8 mouse cellular contexts compared by ENCODE assay signal in genomic region chr2:165883846-165884576, GRCm38 (mm10). TPM values are rescaled to one million over a fixed set of nuclear protein-coding genes. Genes with fewer than 3 reads are reported as not detected.
DNase-seq lines count a peak whose midpoint lies in the region; ATAC-seq and TF ChIP-seq lines count a peak whose summit lies in the region.

No protein-coding gene starts in this region.

- TF ChIP-seq POLR2A in spleen, adult 2 months (IDR thresholded peaks at IDR 0.05; ENCODE audit: low read depth, low read length): peak; percentile 26; the same call in 1 of the 2 replicates

- TF ChIP-seq CTCF in G1E (IDR thresholded peaks at IDR 0.05; ENCODE audit: low read depth, low read length): no peak
- no peak for TF ChIP-seq CTCF in spleen, adult 2 months (IDR thresholded peaks at IDR 0.05; ENCODE audit: extremely low read depth, insufficient read depth, insufficient read length, insufficient replicate concordance)

- H3K27me3 ChIP-seq in G1E (ENCODE audit: insufficient read depth, low read length): no peaks in the 10 kb centered on the region
- H3K27me3 ChIP-seq in forebrain, embryonic 10.5 days (ENCODE audit: poor library complexity, severe bottlenecking): no peaks in the 10 kb centered on the region
- no peaks in the 10 kb centered on the region for H3K27me3 ChIP-seq in spleen, adult 2 months (ENCODE audit: control insufficient read depth, insufficient read depth, low read length)

- 25% methylated on average over 11 of the region's 11 CpGs for WGBS in forebrain, embryonic 10.5 days
- 3% methylated on average over 11 of the region's 11 CpGs for WGBS in spleen, adult 2 months

- H3K9me3 ChIP-seq in G1E (replicated peaks): no peaks in the 10 kb centered on the region
- H3K9me3 ChIP-seq in forebrain, embryonic 10.5 days: no peaks in the 10 kb centered on the region

- no peak for ATAC-seq in G1E (ENCODE audit: extremely low read depth, insufficient number of reproducible peaks, low FRiP score, poor library complexity, severe bottlenecking)
- ATAC-seq in monocyte, adult 5-6 weeks (replicated peaks; ENCODE audit: insufficient number of reproducible peaks, low FRiP score, low TSS enrichment, poor library complexity, severe bottlenecking): no peak

- peak overlapping the region; percentile 100 for H3K27ac ChIP-seq in forebrain, embryonic 10.5 days
- H3K27ac ChIP-seq in spleen, adult 2 months (ENCODE audit: insufficient read depth, low read length): peak overlapping the region; percentile 99

- H3K4me1 ChIP-seq in G1E (ENCODE audit: insufficient read depth, low read depth, low read length): peaks cover 94% of the 10 kb centered on the region
- H3K4me1 ChIP-seq in forebrain, embryonic 10.5 days: peaks cover 100% of the 10 kb centered on the region
- H3K4me1 ChIP-seq in spleen, adult 2 months (ENCODE audit: control insufficient read depth, insufficient read depth, insufficient read length): peaks cover 44% of the 10 kb centered on the region

- H3K36me3 ChIP-seq in G1E (replicated peaks): peaks cover 38% of the 10 kb centered on the region
- H3K36me3 ChIP-seq in forebrain, embryonic 10.5 days (replicated peaks): peaks cover 7% of the 10 kb centered on the region
- H3K36me3 ChIP-seq in spleen, adult 2 months (ENCODE audit: control insufficient read depth, insufficient read depth, low read length): peaks cover 5% of the 10 kb centered on the region

- peak; percentile 73 for DNase-seq in CD4-positive helper T cell, adult 2 months (ENCODE audit: low read depth, low spot score)
- DNase-seq in G1E (ENCODE audit: low spot score): no peak
- peak; percentile 37 for DNase-seq in forebrain, embryonic 10.5 days (ENCODE audit: extremely low spot score, low spot score)
- peak; percentile 53 for DNase-seq in heart, postnatal 4 days
- DNase-seq in layer of hippocampus, adult 9-11 months: peak; percentile 86
- DNase-seq in lung, postnatal 10 days: peak; percentile 65
- DNase-seq in spleen, adult 2 months (ENCODE audit: low read depth in 1 of 2, low spot score in 2 of 2): peak in 1 of 2 experiments; percentile 46

- H3K4me3 ChIP-seq in G1E (ENCODE audit: low read depth, low read length): peak overlapping the region; percentile 73
- H3K4me3 ChIP-seq in forebrain, embryonic 10.5 days: peak overlapping the region; percentile 52
- peak overlapping the region; percentile 58 for H3K4me3 ChIP-seq in spleen, adult 2 months (ENCODE audit: extremely low read depth, insufficient read depth, insufficient read length)

RNA-seq across cellular contexts. Expression of gene Zmynd8, which starts 14.8 kb away (rescaled TPM):
- total RNA-seq in G1E (2014; fragmentation: Nextera tagmentation): 144 and 153 TPM in 2 replicates
- 42.5 and 54.5 TPM in 2 replicates for total RNA-seq in G1E (2017)
- polyA plus RNA-seq in G1E (2012): 69.5 and 82.4 TPM in 2 replicates
- polyA plus RNA-seq in forebrain, embryonic 10.5 days (2016; fragmentation: Nextera tagmentation; extraction: Ambion mirVana): 60.2 and 64.4 TPM in 2 replicates
- 10 to 100 TPM; 49.5 to 50.4 TPM for total RNA-seq in heart, postnatal 4 days (2021)
- 25.0 and 25.4 TPM in 2 replicates for polyA plus RNA-seq in spleen, adult 2 months (2012; rRNA removed)
- 42.6 to 54.2 TPM (median 44.4 TPM) in 3 replicates for total RNA-seq in monocyte, adult 5-6 weeks (2017)
